Mouse (Mus musculus) embryonic facial prominence, embryonic 13.5 days (tissue): ENCODE data around the gene Arg2. TPM values are rescaled to one million over a fixed set of nuclear protein-coding genes. Genes with fewer than 3 reads are reported as not detected.

Experiments used
- ATAC-seq: fragments of 200-750 bp; cut with Nextera tagmentation; 2 replicates; pipeline ENCODE4 v1.8.0; 2017; ENCODE audit warnings: low read depth; ENCODE audit not compliant: insufficient number of reproducible peaks, insufficient read depth, low FRiP score, low TSS enrichment
- H3K27ac ChIP-seq: fragments of 300-500 bp; sonication (generic); 2 replicates; pipeline ENCODE4 v1.5.1; 2015; ENCODE audit warnings: moderate library complexity, mild to moderate bottlenecking, inconsistent platforms
- H3K27me3 ChIP-seq: fragments of 300-500 bp; sonication (generic); 2 replicates; pipeline ENCODE4 v1.6.1; 2015; ENCODE audit warnings: mild to moderate bottlenecking, inconsistent platforms
- H3K36me3 ChIP-seq: fragments of 300-500 bp; sonication (generic); 2 replicates; pipeline ENCODE4 v1.6.1; 2015; ENCODE audit warnings: mild to moderate bottlenecking, inconsistent platforms
- H3K4me1 ChIP-seq: fragments of 300-500 bp; sonication (generic); 2 replicates; pipeline ENCODE4 v1.6.1; 2015; ENCODE audit warnings: inconsistent platforms
- H3K4me2 ChIP-seq: fragments of 300-500 bp; sonication (generic); 2 replicates; pipeline ENCODE4 v1.6.1; 2015; ENCODE audit warnings: moderate library complexity, mild to moderate bottlenecking, inconsistent platforms
- H3K4me3 ChIP-seq: fragments of 300-500 bp; sonication (generic); 2 replicates; pipeline ENCODE4 v1.5.1; 2015; ENCODE audit warnings: mild to moderate bottlenecking, inconsistent platforms
- H3K9ac ChIP-seq: fragments of 300-500 bp; sonication (generic); 2 replicates; pipeline ENCODE4 v1.6.1; 2015; ENCODE audit warnings: mild to moderate bottlenecking, inconsistent platforms
- H3K9me3 ChIP-seq: fragments of 300-500 bp; sonication (generic); 2 replicates; pipeline ENCODE4 v1.6.1; 2016; ENCODE audit warnings: inconsistent platforms
- WGBS: fragments of 180-500 bp; shearing (Covaris S2); methylation state at CpG from one replicate; pipeline ENCODE4 v1.1.7; 2015; ENCODE audit warnings: mixed read lengths; 5-methylcytosine and 5-hydroxymethylcytosine counted together
- polyA plus RNA-seq: library from polyadenylated mRNA; unstranded; fragments of >200 nt; fragmentation: Nextera tagmentation; extraction: Ambion mirVana; gene quantifications from 2 replicates; pipeline ENCODE4 v1.2.1, GENCODE M21; 2015

The Arg2 gene
- 4.9 and 6.1 TPM in 2 replicates for polyA plus RNA-seq

DNA sequence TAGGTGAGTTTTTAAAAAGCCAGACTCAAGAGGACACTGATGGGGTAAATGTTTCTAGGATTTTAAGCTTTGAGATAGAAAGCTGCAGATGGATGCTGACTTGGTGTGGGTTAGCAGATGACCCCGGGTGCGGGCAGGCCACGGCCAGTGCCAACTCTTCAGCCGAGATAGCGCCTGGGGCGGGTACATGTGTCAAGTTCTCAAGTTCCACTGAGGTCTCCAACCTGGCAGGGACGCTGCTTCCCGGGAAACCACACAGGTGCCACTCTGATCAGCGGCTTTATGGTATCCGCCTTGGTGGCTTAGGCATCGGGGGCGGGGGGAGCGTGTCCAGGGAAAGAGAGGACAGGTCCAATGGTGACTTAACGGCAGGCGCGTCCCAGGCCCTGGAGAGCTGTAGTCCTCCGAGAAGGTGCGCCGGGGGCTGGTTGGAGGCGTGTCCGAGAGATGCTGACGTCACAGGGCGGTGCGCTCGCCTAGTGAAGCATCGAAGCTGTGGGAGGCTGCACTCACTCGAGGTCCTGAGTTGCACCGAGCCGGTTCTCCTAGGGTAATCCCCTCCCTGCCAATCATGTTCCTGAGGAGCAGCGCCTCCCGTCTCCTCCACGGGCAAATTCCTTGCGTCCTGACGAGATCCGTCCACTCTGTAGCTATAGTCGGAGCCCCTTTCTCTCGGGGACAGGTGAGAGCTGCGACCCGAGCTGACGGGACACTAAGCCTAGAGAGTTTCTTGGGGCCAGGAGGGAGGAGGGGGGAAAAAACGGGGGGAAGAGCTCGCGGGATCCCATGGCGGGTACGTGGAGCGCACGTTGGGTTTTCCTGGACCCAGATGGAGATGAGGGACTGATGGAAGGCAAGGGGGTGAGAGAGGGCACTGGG lies at the start of gene Arg2:
Gene Arg2 (plus strand): TSS at position 479 of the 879 bp plus-strand sequence.
- H3K9ac ChIP-seq = peak within 1 kb of the TSS; percentile 65

GRCm38 (mm10) chr12:79089182-79089812 lies 41.3 kb upstream of the Arg2 start, which contains the start of gene Pigh:
TSS of gene Pigh (minus strand) at chr12:79089651.
- H3K27me3 ChIP-seq = no peaks in the 10 kb centered on the region
- peak; percentile 88 for ATAC-seq
- peaks cover 11% of the 10 kb centered on the region for H3K36me3 ChIP-seq
- H3K4me3 ChIP-seq = peak within 1 kb of the TSS; percentile 84
- peak within 1 kb of the TSS; percentile 91 for H3K9ac ChIP-seq
- H3K9me3 ChIP-seq = no peaks in the 10 kb centered on the region
- peak within 1 kb of the TSS; percentile 33; the same call in 1 of the 2 replicates for H3K27ac ChIP-seq
- H3K4me2 ChIP-seq = peak within 1 kb of the TSS; percentile 72
- under 1% methylated on average over 53 of the region's 53 CpGs for WGBS
- H3K4me1 ChIP-seq = peaks cover 12% of the 10 kb centered on the region; the same call in 1 of the 2 replicates

More for the DNA sequence above, at the start of gene Arg2:
- no peaks in the 10 kb centered on the region for H3K9me3 ChIP-seq
- peak; percentile 81; the same call in 1 of the 2 replicates for ATAC-seq
- H3K4me1 ChIP-seq = peaks cover 16% of the 10 kb centered on the region
- peaks cover 42% of the 10 kb centered on the region for H3K27me3 ChIP-seq
- H3K4me2 ChIP-seq = peak within 1 kb of the TSS; percentile 98
- no peak within 1 kb of the TSS for H3K27ac ChIP-seq
- H3K4me3 ChIP-seq = peak within 1 kb of the TSS; percentile 47
- H3K36me3 ChIP-seq = no peaks in the 10 kb centered on the region
- under 1% methylated on average over 47 of the region's 47 CpGs for WGBS

DNA sequence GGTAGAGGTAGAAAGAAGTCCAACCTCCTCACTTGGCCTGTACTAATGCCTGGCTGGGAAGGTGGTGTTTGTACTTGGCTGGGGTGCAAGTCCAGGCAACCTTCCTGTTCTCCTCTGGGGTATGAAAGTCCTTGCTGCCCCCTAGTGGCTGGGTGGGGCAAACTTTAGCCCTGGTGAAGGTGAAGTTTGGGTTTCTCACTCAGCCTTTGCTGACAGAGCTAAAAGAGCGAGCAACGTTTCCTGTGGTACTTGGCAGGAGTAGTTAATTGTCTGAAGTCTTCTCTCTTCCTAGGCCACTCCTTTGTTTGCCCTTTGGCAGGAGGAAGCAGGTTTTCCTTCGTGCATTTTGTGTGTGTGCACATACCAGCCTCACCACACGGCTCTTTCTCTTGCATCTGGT lies 38.0 kb upstream of the Arg2 start:
- Histone ChIP-seq H3K9ac (no peak overlapping the region), H3K9me3 (no peaks in the 10 kb centered on the region), H3K4me2 (no peak overlapping the region), H3K4me3 (no peak overlapping the region), H3K36me3 (no peaks in the 10 kb centered on the region), H3K4me1 (peaks cover 10% of the 10 kb centered on the region; the same call in 1 of the 2 replicates), H3K27ac (no peak overlapping the region), H3K27me3 (no peaks in the 10 kb centered on the region)
- WGBS = 42% methylated on average over 4 of the region's 4 CpGs
- ATAC-seq = no peak

DNA sequence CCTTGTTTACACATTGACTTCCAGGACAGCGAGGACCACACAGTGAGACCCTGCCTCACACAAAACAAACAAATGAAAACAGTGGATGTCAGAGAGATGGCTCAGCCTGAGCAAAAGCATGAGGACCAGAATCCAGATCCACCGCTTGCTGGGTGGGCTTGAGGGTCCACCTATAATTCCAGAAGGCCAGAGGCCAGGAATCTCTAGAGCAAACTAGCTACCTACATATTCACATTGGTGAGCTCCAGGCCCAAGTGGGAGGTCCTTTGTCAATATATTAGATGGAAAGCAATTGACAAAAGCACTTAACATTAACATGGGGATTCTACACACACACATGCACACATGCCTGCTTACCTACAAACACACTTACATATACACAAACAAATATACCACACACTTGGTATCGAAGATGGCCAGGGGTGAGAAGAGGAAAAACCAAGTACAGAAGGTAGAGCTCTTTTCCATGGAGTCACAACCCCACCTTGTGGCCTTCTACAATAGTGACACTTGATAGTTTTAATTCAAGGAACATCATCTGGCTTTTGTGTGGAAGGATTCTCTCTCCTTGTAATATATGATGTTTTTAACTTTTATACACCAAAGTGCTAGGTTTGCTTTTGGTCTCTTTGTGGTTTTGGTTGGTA lies 33.3 kb upstream of the Arg2 start:
- Histone ChIP-seq H3K4me1 (no peaks in the 10 kb centered on the region), H3K4me2 (no peak overlapping the region), H3K27me3 (no peaks in the 10 kb centered on the region), H3K4me3 (no peak overlapping the region), H3K9me3 (no peaks in the 10 kb centered on the region), H3K36me3 (no peaks in the 10 kb centered on the region), H3K27ac (no peak overlapping the region), H3K9ac (no peak overlapping the region)
- ATAC-seq = no peak
- 58% methylated on average over 3 of the region's 3 CpGs for WGBS

DNA sequence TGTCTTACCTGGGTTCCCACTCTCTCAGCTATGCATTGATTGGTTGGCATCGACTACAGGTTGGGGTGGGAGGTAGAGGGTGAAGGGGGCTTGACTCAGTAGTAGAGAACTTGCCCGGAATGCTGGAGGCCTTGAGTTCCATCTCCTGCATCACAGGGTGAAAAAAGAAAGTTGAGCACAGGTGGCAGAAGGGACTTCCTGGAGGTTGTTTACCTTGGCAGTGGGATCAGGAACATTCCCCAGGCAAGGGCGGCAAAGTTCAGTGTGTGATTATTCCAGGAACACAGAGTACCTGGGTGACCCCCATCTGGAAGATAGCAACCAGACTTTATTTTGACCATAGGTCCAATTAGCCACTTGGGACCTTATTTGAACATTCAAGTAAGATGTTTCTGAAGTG lies 26.8 kb upstream of the Arg2 start:
- Histone ChIP-seq H3K36me3 (no peaks in the 10 kb centered on the region), H3K4me3 (no peak overlapping the region), H3K9ac (no peak overlapping the region), H3K4me2 (no peak overlapping the region), H3K27me3 (no peaks in the 10 kb centered on the region), H3K9me3 (no peaks in the 10 kb centered on the region), H3K4me1 (no peaks in the 10 kb centered on the region), H3K27ac (no peak overlapping the region)
- 80% methylated on average over 3 of the region's 3 CpGs for WGBS
- no peak for ATAC-seq

- H3K9me3 ChIP-seq = no peaks in the 10 kb centered on the region
- no peaks in the 10 kb centered on the region for H3K4me1 ChIP-seq
- H3K27me3 ChIP-seq = no peaks in the 10 kb centered on the region
- H3K9ac ChIP-seq = no peak overlapping the region
- no peak overlapping the region for H3K4me3 ChIP-seq
- no peak for ATAC-seq
- H3K27ac ChIP-seq = no peak overlapping the region
- H3K36me3 ChIP-seq = no peaks in the 10 kb centered on the region
- 71% methylated on average over 2 of the region's 2 CpGs for WGBS
- no peak overlapping the region for H3K4me2 ChIP-seq
Observed at GRCm38 (mm10) chr12:79104544-79104943, 26.0 kb upstream of the Arg2 start.

- no peak for ATAC-seq
- Histone ChIP-seq H3K27me3 (no peaks in the 10 kb centered on the region), H3K4me1 (no peaks in the 10 kb centered on the region)
Observed at GRCm38 (mm10) chr12:79105312-79105711, 25.3 kb upstream of the Arg2 start.

DNA sequence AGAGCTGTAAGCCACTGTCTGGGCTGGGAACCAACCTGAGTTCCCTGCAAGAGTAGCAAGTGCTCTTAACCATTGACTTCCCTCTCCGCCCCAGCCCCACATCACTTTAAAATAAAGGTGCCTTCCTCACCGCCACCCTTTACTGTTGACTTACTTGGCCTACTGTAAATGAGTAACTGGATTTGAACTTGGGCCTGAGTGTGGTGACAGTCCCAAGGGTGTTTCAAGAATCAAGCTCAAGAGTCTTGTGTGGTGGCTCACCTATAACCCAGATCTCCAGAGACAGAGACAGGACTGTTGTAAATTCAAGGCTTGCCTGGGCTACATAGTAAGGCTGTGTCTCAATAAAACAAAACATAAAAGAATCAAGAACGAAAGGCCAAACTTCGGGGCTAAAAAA lies 11.6 kb upstream of the Arg2 start:
- WGBS = 89% methylated on average over 4 of the region's 4 CpGs
- no peak for ATAC-seq
- Histone ChIP-seq H3K4me2 (no peak overlapping the region), H3K27ac (no peak overlapping the region), H3K4me1 (no peaks in the 10 kb centered on the region), H3K9ac (no peak overlapping the region), H3K4me3 (no peak overlapping the region), H3K27me3 (no peaks in the 10 kb centered on the region), H3K36me3 (no peaks in the 10 kb centered on the region), H3K9me3 (no peaks in the 10 kb centered on the region)

More at GRCm38 (mm10) chr12:79105312-79105711, 25.3 kb upstream of the Arg2 start:
- Histone ChIP-seq H3K27ac (no peak overlapping the region), H3K9me3 (no peaks in the 10 kb centered on the region), H3K9ac (no peak overlapping the region), H3K4me2 (no peak overlapping the region), H3K4me3 (no peak overlapping the region), H3K36me3 (no peaks in the 10 kb centered on the region)
- WGBS = 81% methylated on average over 5 of the region's 5 CpGs

- Histone ChIP-seq H3K9me3 (no peaks in the 10 kb centered on the region), H3K4me1 (no peaks in the 10 kb centered on the region), H3K9ac (no peak overlapping the region), H3K36me3 (no peaks in the 10 kb centered on the region), H3K4me2 (no peak overlapping the region), H3K27ac (no peak overlapping the region), H3K27me3 (no peaks in the 10 kb centered on the region), H3K4me3 (no peak overlapping the region)
- 30% methylated on average over 3 of the region's 3 CpGs for WGBS
- no peak for ATAC-seq
Observed at GRCm38 (mm10) chr12:79122820-79123219, 7.8 kb upstream of the Arg2 start.

- Histone ChIP-seq H3K4me3 (peak overlapping the region; percentile 47), H3K36me3 (no peaks in the 10 kb centered on the region), H3K27ac (no peak overlapping the region), H3K9ac (peak overlapping the region; percentile 65), H3K9me3 (no peaks in the 10 kb centered on the region), H3K4me2 (peak overlapping the region; percentile 98), H3K27me3 (peaks cover 42% of the 10 kb centered on the region), H3K4me1 (peaks cover 16% of the 10 kb centered on the region)
- no peak for ATAC-seq
- WGBS = 2% methylated on average over 22 of the region's 22 CpGs
Observed at GRCm38 (mm10) chr12:79131178-79131675, 650 bp downstream of the Arg2 start.

DNA sequence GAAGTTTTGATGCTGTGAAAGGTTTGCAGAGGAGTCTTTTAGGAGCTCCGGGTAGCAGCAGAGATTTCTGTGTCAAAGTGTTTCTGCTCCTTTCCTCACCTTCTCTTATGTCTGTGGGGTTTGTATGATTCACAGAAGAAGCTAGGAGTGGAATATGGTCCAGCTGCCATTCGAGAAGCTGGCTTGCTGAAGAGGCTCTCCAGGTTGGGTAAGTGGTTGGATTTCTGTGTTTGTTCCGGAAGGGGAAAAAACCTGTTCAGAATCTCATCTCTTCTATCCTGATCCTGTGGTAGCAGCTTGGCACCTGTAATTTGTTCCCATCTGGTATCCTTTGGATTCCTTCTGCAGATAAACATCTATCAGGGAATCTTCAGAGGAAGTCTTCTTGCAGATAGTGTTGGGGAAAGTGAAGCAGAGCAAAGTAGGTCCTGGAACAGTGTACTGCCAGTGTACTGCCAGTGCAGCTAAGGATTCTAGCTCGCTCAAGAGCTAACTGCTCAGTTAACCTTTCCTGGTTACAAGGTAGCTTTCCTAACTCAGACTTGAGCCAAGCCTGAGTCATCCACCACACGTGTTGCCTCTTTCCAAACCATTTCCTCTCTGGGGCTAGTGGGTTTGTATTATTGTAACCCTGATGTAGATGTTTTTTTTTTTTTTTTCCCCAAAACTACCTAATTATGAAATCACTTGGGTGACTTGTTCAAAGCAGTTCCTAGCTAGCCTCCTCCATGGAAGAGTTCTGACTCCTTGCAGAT lies 1.3 kb downstream of the Arg2 start:
- 25% methylated on average over 5 of the region's 5 CpGs for WGBS
- H3K9ac ChIP-seq = peak overlapping the region; percentile 65; the same call in 1 of the 2 replicates

More for the DNA sequence above, 1.3 kb downstream of the Arg2 start:
- Histone ChIP-seq H3K36me3 (no peaks in the 10 kb centered on the region), H3K27me3 (peaks cover 42% of the 10 kb centered on the region), H3K4me2 (peak overlapping the region; percentile 98), H3K4me3 (peak overlapping the region; percentile 47), H3K4me1 (peaks cover 16% of the 10 kb centered on the region), H3K9me3 (no peaks in the 10 kb centered on the region), H3K27ac (no peak overlapping the region)
- ATAC-seq = no peak
